Mouse (Mus musculus) MEL (cell line): ENCODE data around the gene Scg5. TPM values are rescaled to one million over a fixed set of nuclear protein-coding genes. Genes with fewer than 3 reads are reported as not detected.

Source experiments
- DNase-seq: peaks from one replicate; pipeline ENCODE4 v3.0.0; 2011; ENCODE audit warnings: low read depth, low spot score
- H3K27ac ChIP-seq: 2 replicates; pipeline ENCODE4 v1.5.1; 2012; ENCODE audit warnings: low read depth, mild to moderate bottlenecking, control low read depth, low read length, moderate library complexity; ENCODE audit not compliant: control insufficient read depth
- H3K27me3 ChIP-seq, 2 experiments: fragments of 150-350 bp in 1 of 2; sonication (generic) in 1 of 2; 2 replicates each; pipeline ENCODE4 v1.6.1; 2012; ENCODE audit warnings: low read length in 2 of 2, mild to moderate bottlenecking in 2 of 2, improper control_type of control experiment in 1 of 2, moderate library complexity in 1 of 2; ENCODE audit not compliant: insufficient read depth in 2 of 2, control insufficient read depth in 1 of 2
- H3K36me3 ChIP-seq, 2 experiments: 2 replicates each; pipeline ENCODE4 v1.6.1; 2012 to 2014; ENCODE audit warnings: low read length in 2 of 2, improper control_type of control experiment in 1 of 2, inconsistent platforms in 1 of 2, mild to moderate bottlenecking in 1 of 2; ENCODE audit not compliant: insufficient read depth in 2 of 2, control insufficient read depth in 1 of 2
- H3K4me1 ChIP-seq, 2 experiments: fragments of 150-350 bp in 1 of 2; sonication (generic) in 1 of 2; 2 replicates each; pipeline ENCODE4 v1.6.1; 2012; ENCODE audit warnings: low read length in 2 of 2, improper control_type of control experiment in 1 of 2, mild to moderate bottlenecking in 1 of 2; ENCODE audit not compliant: insufficient read depth in 2 of 2, control insufficient read depth in 1 of 2
- H3K4me3 ChIP-seq, 2 experiments: fragments of 150-350 bp in 1 of 2; sonication (generic) in 1 of 2; 2 replicates each; pipeline ENCODE4 v1.5.1; 2012; ENCODE audit warnings: low read depth in 2 of 2, low read length in 2 of 2, mild to moderate bottlenecking in 2 of 2, moderate library complexity in 2 of 2, control low read depth in 1 of 2, improper control_type of control experiment in 1 of 2; ENCODE audit not compliant: control insufficient read depth in 1 of 2, insufficient read depth in 1 of 2
- H3K79me2 ChIP-seq: 2 replicates; pipeline ENCODE4 v1.6.1; 2012; ENCODE audit warnings: mild to moderate bottlenecking, low read length, moderate library complexity; ENCODE audit not compliant: control insufficient read depth, poor library complexity, insufficient read depth
- H3K9ac ChIP-seq: 2 replicates; pipeline ENCODE4 v1.6.1; 2012; ENCODE audit warnings: low read depth, mild to moderate bottlenecking, control low read depth, low read length, moderate library complexity; ENCODE audit not compliant: control insufficient read depth, poor library complexity, severe bottlenecking
- H3K9me3 ChIP-seq: fragments of 150-350 bp; sonication (generic); replicated peaks from 2 replicates; pipeline ENCODE4 v1.6.1; 2012; ENCODE audit warnings: mild to moderate bottlenecking, low read length, improper control_type of control experiment, moderate library complexity; ENCODE audit not compliant: insufficient read depth
- BHLHE40 ChIP-seq: IDR thresholded peaks from 2 replicates; pipeline ENCODE4 v1.6.1; 2012; ENCODE audit warnings: low read depth, mild to moderate bottlenecking, inconsistent platforms, low read length, improper control_type of control experiment, borderline replicate concordance
- CHD1 ChIP-seq: IDR thresholded peaks from 2 replicates; pipeline ENCODE4 v1.6.1; 2012; ENCODE audit warnings: low read depth, mild to moderate bottlenecking, inconsistent platforms, low read length, improper control_type of control experiment
- CHD2 ChIP-seq: IDR thresholded peaks from 2 replicates; pipeline ENCODE4 v1.6.1; 2011; ENCODE audit warnings: low read length, improper control_type of control experiment
- CTCF ChIP-seq, 3 experiments: IDR thresholded peaks in 2 of 3; conservative IDR thresholded peaks in 1 of 3; 2 replicates each; pipeline ENCODE4 v1.5.1; 2011 to 2012; ENCODE audit warnings: low read length in 3 of 3, low read depth in 2 of 3, mild to moderate bottlenecking in 2 of 3, improper control_type of control experiment in 1 of 3, inconsistent platforms in 1 of 3, mixed read lengths in 1 of 3, moderate library complexity in 1 of 3; ENCODE audit not compliant: control insufficient read depth in 1 of 3, insufficient read depth in 1 of 3, poor library complexity in 1 of 3, severe bottlenecking in 1 of 3
- E2F4 ChIP-seq: IDR thresholded peaks from 2 replicates; pipeline ENCODE4 v1.6.1; 2011; ENCODE audit warnings: low read depth, low read length, improper control_type of control experiment, borderline replicate concordance
- ELF1 ChIP-seq: IDR thresholded peaks from 2 replicates; pipeline ENCODE4 v1.6.1; 2014; ENCODE audit warnings: low read depth, mild to moderate bottlenecking, inconsistent platforms, low read length, improper control_type of control experiment, moderate library complexity
- EP300 ChIP-seq, 2 experiments: IDR thresholded peaks; 2 replicates each; pipeline ENCODE4 v1.6.1; 2011; ENCODE audit warnings: improper control_type of control experiment in 2 of 2, low read length in 2 of 2, low read depth in 1 of 2, mild to moderate bottlenecking in 1 of 2
- GATA1 ChIP-seq: IDR thresholded peaks from 2 replicates; pipeline ENCODE4 v1.6.1; 2011; ENCODE audit warnings: low read depth, low read length, improper control_type of control experiment
- JUND ChIP-seq: IDR thresholded peaks from 2 replicates; pipeline ENCODE4 v1.6.1; 2011; ENCODE audit warnings: low read depth, mild to moderate bottlenecking, improper control_type of control experiment, low read length
- MAFK ChIP-seq: IDR thresholded peaks from 2 replicates; pipeline ENCODE4 v1.6.1; 2011; ENCODE audit warnings: low read depth, mild to moderate bottlenecking, low read length, improper control_type of control experiment, borderline replicate concordance
- MAZ ChIP-seq: IDR thresholded peaks from 2 replicates; pipeline ENCODE4 v1.6.1; 2012; ENCODE audit warnings: low read depth, mild to moderate bottlenecking, inconsistent platforms, low read length, improper control_type of control experiment
- MXI1 ChIP-seq: IDR thresholded peaks from 2 replicates; pipeline ENCODE4 v1.6.1; 2011; ENCODE audit warnings: mild to moderate bottlenecking, low read depth, low read length, improper control_type of control experiment
- MYC ChIP-seq: IDR thresholded peaks from 2 replicates; pipeline ENCODE4 v1.6.1; 2011; ENCODE audit warnings: low read depth, mild to moderate bottlenecking, low read length, improper control_type of control experiment, moderate library complexity
- NELFE ChIP-seq: IDR thresholded peaks from 2 replicates; pipeline ENCODE4 v1.6.1; 2011; ENCODE audit warnings: low read depth, low read length, improper control_type of control experiment
- POLR2A ChIP-seq, 2 experiments: IDR thresholded peaks; 2 replicates each; pipeline ENCODE4 v1.6.1; 2011 to 2012; ENCODE audit warnings: low read length in 2 of 2, mild to moderate bottlenecking in 2 of 2, control low read depth in 1 of 2, improper control_type of control experiment in 1 of 2, low read depth in 1 of 2, moderate library complexity in 1 of 2; ENCODE audit not compliant: control insufficient read depth in 1 of 2, insufficient read depth in 1 of 2, poor library complexity in 1 of 2
- POLR2AphosphoS2 ChIP-seq: IDR thresholded peaks from 2 replicates; pipeline ENCODE4 v1.6.1; 2011; ENCODE audit warnings: low read length, improper control_type of control experiment
- POLR2AphosphoS5 ChIP-seq: IDR thresholded peaks from 2 replicates; pipeline ENCODE4 v1.6.1; 2012; ENCODE audit warnings: low read depth, borderline replicate concordance, mild to moderate bottlenecking, inconsistent platforms, low read length, moderate library complexity, mixed read lengths
- RCOR1 ChIP-seq: IDR thresholded peaks from 2 replicates; pipeline ENCODE4 v1.6.1; 2012; ENCODE audit warnings: low read depth, mild to moderate bottlenecking, inconsistent platforms, low read length, improper control_type of control experiment
- SIN3A ChIP-seq: IDR thresholded peaks from 2 replicates; pipeline ENCODE4 v1.6.1; 2012; ENCODE audit warnings: low read length, improper control_type of control experiment, inconsistent platforms
- TCF12 ChIP-seq: IDR thresholded peaks from 2 replicates; pipeline ENCODE4 v1.6.1; 2014; ENCODE audit warnings: low read depth, mild to moderate bottlenecking, inconsistent platforms, low read length, improper control_type of control experiment, moderate library complexity
- USF1 ChIP-seq: IDR thresholded peaks from 2 replicates; pipeline ENCODE4 v1.6.1; 2014; ENCODE audit warnings: low read depth, mild to moderate bottlenecking, inconsistent platforms, low read length, improper control_type of control experiment, moderate library complexity
- ZC3H11A ChIP-seq: IDR thresholded peaks from 2 replicates; pipeline ENCODE4 v1.6.1; 2012; ENCODE audit warnings: low read depth, mild to moderate bottlenecking, inconsistent platforms, low read length, improper control_type of control experiment
- polyA plus RNA-seq, 2 experiments: library from polyadenylated mRNA; stranded (reverse) in 1 of 2; unstranded in 1 of 2; fragments of >175 nt in 1 of 2; fragments of >200 nt in 1 of 2; gene quantifications; 2 replicates each; pipeline versions ENCODE4 v1.2.1 to v1.2.4; 2012; ENCODE audit warnings: low replicate concordance in 2 of 2, low read depth in 1 of 2; ENCODE audit not compliant: insufficient read length in 2 of 2, insufficient read depth in 1 of 2, missing spikeins in 1 of 2
- total RNA-seq: library from RNA; depleted of rRNA; stranded (reverse); fragments of 300-350 nt; gene quantifications from 2 replicates; pipeline ENCODE4 v1.2.3, GENCODE M21; 2012; rRNA removed

Scg5 gene
- total RNA-seq (0.31 TPM in 1 of 2 replicates, not detected in the other), polyA plus RNA-seq (under 1 TPM in 1 of 2 experiments, not detected in 1; 0.17 TPM)

GRCm38 (mm10) chr2:113828943-113829882 is at the start of gene Scg5:
TSS of gene Scg5 (minus strand) at chr2:113829121.
- Histone ChIP-seq H3K79me2 (no peaks in the 10 kb centered on the region; the same call in 1 of the 2 replicates), H3K36me3 (peaks cover 3 to 5% of the 10 kb centered on the region in 2 experiments), H3K9ac (no peak within 1 kb of the TSS)
- no peak for DNase-seq
- TF ChIP-seq CHD1: no peak
- TF ChIP-seq ELF1: no peak
- no peak for TF ChIP-seq CTCF (IDR thresholded peaks at IDR 0.05 in 2 of 3, conservative IDR thresholded peaks at IDR 0.05 in 1 of 3; ENCODE audit: control insufficient read depth in 1 of 3, insufficient read depth in 1 of 3, low read depth in 2 of 3, low read length in 3 of 3, poor library complexity in 1 of 3, severe bottlenecking in 1 of 3)
- TF ChIP-seq E2F4: no peak
- TF ChIP-seq MYC: no peak
- no peak for TF ChIP-seq JUND
- no peak for TF ChIP-seq POLR2AphosphoS2
- TF ChIP-seq GATA1: no peak
- TF ChIP-seq SIN3A: no peak
- no peak for TF ChIP-seq TCF12
- TF ChIP-seq MAFK: no peak
- TF ChIP-seq CHD2: no peak
- TF ChIP-seq POLR2AphosphoS5: no peak
- TF ChIP-seq BHLHE40: no peak
- no peak for TF ChIP-seq RCOR1
- no peak for TF ChIP-seq MAZ
- no peak for TF ChIP-seq NELFE
- no peak for TF ChIP-seq ZC3H11A
- no peak for TF ChIP-seq MXI1
- TF ChIP-seq USF1: no peak
- TF ChIP-seq, all 39 proteins: peak for 0
- no peak within 1 kb of the TSS for H3K4me3 ChIP-seq
- no peaks in the 10 kb centered on the region for H3K9me3 ChIP-seq
- no peak within 1 kb of the TSS for H3K27ac ChIP-seq
- peaks cover 0 to 6% of the 10 kb centered on the region in 2 experiments; a peak in 3 of 4 replicates for H3K4me1 ChIP-seq
- no peaks in the 10 kb centered on the region for H3K27me3 ChIP-seq

GRCm38 (mm10) chr2:113870115-113870514 is 41.2 kb upstream of the Scg5 start:
- DNase-seq: no peak
- Histone ChIP-seq H3K27ac (no peak overlapping the region), H3K4me3 (no peak overlapping the region), H3K79me2 (no peaks in the 10 kb centered on the region), H3K36me3 (no peaks in the 10 kb centered on the region; a peak in 1 of 4 replicates), H3K9ac (no peak overlapping the region), H3K9me3 (no peaks in the 10 kb centered on the region), H3K27me3 (no peaks in the 10 kb centered on the region; a peak in 2 of 4 replicates), H3K4me1 (0 out of 4 replicates have a peak, but pooled peaks cover 0 to 5% of the 10 kb centered on the region in 2 experiments)
- TF ChIP-seq EP300 (IDR thresholded peaks at IDR 0.05; ENCODE audit: low read depth in 1 of 2, low read length in 2 of 2) (no peak), POLR2A (IDR thresholded peaks at IDR 0.05; ENCODE audit: control insufficient read depth in 1 of 2, insufficient read depth in 1 of 2, low read depth in 1 of 2, low read length in 2 of 2, poor library complexity in 1 of 2) (no peak), NELFE (no peak), JUND (no peak), MYC (no peak), ZC3H11A (no peak)
